Mouse (Mus musculus) cortical plate, adult 2 months (tissue): ENCODE data around the gene Yeats4.

Experiments
- CTCF ChIP-seq: fragments of 200-500 bp; IDR thresholded peaks from 2 replicates; pipeline ENCODE4 v1.5.1; 2011; ENCODE audit warnings: mild to moderate bottlenecking, control low read depth, low read length; ENCODE audit not compliant: insufficient read depth; ENCODE audit errors: extremely low read depth
- POLR2A ChIP-seq: fragments of 200-500 bp; IDR thresholded peaks from 2 replicates; pipeline ENCODE4 v1.6.1; 2011; ENCODE audit warnings: mild to moderate bottlenecking, low read length, control low read depth; ENCODE audit not compliant: insufficient read depth; ENCODE audit errors: extremely low read depth

- TF ChIP-seq CTCF = no peak
- no peak for TF ChIP-seq POLR2A
Measured at GRCm38 (mm10) chr10:117174645-117175044, 49.7 kb downstream of the Yeats4 start.
